Mouse (Mus musculus): ENCODE data around the gene Mtcl1. TPM values are rescaled to one million over a fixed set of nuclear protein-coding genes. Genes with fewer than 3 reads are reported as not detected.
A peak's percentile ranks its signal among the peaks of the same experiment; 100 is the strongest.

The Mtcl1 gene
- polyA plus RNA-seq, 2 experiments = 0.08 TPM; not detected in 1

DNA sequence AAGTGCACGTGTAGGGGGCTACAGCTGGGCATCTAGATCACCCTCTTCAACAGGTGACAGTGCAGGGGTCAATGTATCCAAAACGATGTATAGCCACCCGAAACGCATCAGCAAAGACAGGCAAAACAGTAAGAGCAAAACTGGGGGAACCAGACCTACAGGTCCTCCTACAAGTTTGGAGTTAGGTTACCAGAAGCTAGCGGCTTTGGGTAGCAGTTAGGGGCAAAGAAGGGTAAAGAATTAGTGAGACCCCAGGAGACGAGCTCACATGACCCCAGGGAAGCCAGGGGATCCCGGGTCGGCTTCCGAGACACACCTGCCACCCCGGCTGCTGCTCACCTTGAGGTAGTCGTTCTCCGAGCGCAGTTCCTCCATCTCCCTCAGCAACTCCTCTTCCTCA, 1.6 kb downstream of the Mtcl1 start:
- no peak overlapping the region for H3K27ac ChIP-seq
- no peak for DNase-seq (ENCODE audit: low read depth in 3 of 3, low spot score in 3 of 3)
- ATAC-seq (ENCODE audit: insufficient read depth) = no peak
- H3K4me3 ChIP-seq (ENCODE audit: insufficient read depth in 1 of 2, low read depth in 2 of 2, low read length in 2 of 2) = peak overlapping the region in 1 of 2 experiments; percentile 52; a peak in 2 of 4 replicates
- peak overlapping the region; percentile 66 for H3K4me2 ChIP-seq (ENCODE audit: low read depth)
- 6% methylated on average over 13 of the region's 13 CpGs for WGBS (ENCODE audit: insufficient replicate concordance)
- H3K9me3 ChIP-seq (ENCODE audit: control insufficient read depth, low read length) = no peaks in the 10 kb centered on the region
- H3K9ac ChIP-seq (replicated peaks) = no peak overlapping the region
- H3K4me1 ChIP-seq (replicated peaks; ENCODE audit: control insufficient read depth in 2 of 2, insufficient read depth in 2 of 2, low read length in 1 of 2) = no peaks in the 10 kb centered on the region
- H3K27me3 ChIP-seq (ENCODE audit: control insufficient read depth, insufficient read depth, low read length) = peaks cover 62% of the 10 kb centered on the region
- H3K36me3 ChIP-seq (replicated peaks; ENCODE audit: control insufficient read depth, insufficient read depth, low read depth) = no peaks in the 10 kb centered on the region
- TF ChIP-seq EP300 (IDR thresholded peaks at IDR 0.05; ENCODE audit: low read depth) (no peak), CTCF (IDR thresholded peaks at IDR 0.05; ENCODE audit: low read depth) (no peak)

DNA sequence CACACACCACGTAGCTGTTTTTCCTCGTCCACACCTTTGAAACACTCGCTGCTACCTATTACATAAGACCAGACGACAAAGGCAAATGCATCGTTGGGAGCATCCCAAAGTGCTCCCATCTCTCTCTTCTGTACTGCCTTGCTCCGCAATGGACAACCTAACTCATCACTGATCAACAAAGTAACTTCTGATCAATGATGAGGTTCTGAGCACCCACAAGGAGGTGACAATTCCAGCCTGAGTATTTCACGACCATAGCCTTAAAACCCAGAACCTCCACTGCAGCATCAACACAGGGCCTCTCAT, 2.6 kb downstream of the Mtcl1 start:
- Histone ChIP-seq H3K9ac (replicated peaks) (no peak overlapping the region), H3K4me2 (ENCODE audit: low read depth) (no peak overlapping the region)
- WGBS (ENCODE audit: insufficient replicate concordance) = 44% methylated on average over 7 of the region's 7 CpGs

DNA sequence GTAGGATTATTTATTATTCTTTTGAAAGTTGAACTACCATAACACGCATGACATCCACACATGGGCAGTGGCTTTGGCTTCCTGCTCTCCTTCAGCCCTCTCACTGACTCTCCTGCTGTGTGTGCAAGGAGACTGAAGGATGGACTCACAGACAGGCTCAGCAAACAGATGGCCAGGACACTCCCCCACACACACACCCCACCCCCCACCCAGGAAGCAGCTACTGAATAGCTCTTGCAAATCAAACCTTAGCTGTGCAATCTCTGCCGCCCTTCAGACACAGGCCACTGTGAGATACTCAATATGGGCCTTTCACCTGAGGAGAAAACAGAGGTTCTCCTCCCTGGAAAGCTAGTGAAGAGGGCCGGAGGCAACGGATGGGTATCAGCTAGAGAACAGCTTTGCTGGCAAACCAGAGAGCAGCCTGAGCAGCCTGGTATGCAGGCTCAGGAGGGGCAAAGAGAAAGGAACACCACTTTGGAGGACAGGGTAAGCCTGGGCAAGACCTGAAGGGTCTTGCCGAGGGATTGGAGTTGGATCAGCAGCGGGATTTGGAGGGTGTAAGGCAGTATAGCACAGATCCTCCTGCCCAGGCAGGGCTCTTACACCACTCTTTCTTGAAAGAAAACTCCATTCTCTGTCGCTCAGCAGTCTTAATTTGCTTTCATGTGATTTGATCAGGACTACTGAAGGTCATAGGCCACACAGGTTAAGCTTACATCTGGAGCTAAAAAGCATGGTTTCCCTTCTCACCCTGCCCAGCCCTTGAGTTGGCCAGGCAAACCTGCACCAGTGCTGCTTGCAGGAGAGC, 3.1 kb downstream of the Mtcl1 start:
- Histone ChIP-seq H3K4me1 (replicated peaks; ENCODE audit: control insufficient read depth in 2 of 2, insufficient read depth in 2 of 2, low read length in 1 of 2) (no peaks in the 10 kb centered on the region), H3K4me2 (ENCODE audit: low read depth) (no peak overlapping the region), H3K36me3 (replicated peaks; ENCODE audit: control insufficient read depth, insufficient read depth, low read depth) (no peaks in the 10 kb centered on the region), H3K9ac (replicated peaks) (no peak overlapping the region), H3K27ac (no peak overlapping the region), H3K4me3 (ENCODE audit: insufficient read depth in 1 of 2, low read depth in 2 of 2, low read length in 2 of 2) (no peak overlapping the region), H3K27me3 (ENCODE audit: control insufficient read depth, insufficient read depth, low read length) (peaks cover 53% of the 10 kb centered on the region), H3K9me3 (ENCODE audit: control insufficient read depth, low read length) (no peaks in the 10 kb centered on the region)
- no peak for TF ChIP-seq CTCF (IDR thresholded peaks at IDR 0.05; ENCODE audit: low read depth)
- TF ChIP-seq EP300 (IDR thresholded peaks at IDR 0.05; ENCODE audit: low read depth) = no peak
- no peak for DNase-seq (ENCODE audit: low read depth in 3 of 3, low spot score in 3 of 3)
- ATAC-seq (ENCODE audit: insufficient read depth) = no peak
- 47% methylated on average over 7 of the region's 7 CpGs for WGBS (ENCODE audit: insufficient replicate concordance)

More for the DNA sequence above, 2.6 kb downstream of the Mtcl1 start:
- Histone ChIP-seq H3K4me3 (ENCODE audit: insufficient read depth in 1 of 2, low read depth in 2 of 2, low read length in 2 of 2) (no peak overlapping the region), H3K27me3 (ENCODE audit: control insufficient read depth, insufficient read depth, low read length) (peaks cover 57% of the 10 kb centered on the region), H3K36me3 (replicated peaks; ENCODE audit: control insufficient read depth, insufficient read depth, low read depth) (no peaks in the 10 kb centered on the region), H3K9me3 (ENCODE audit: control insufficient read depth, low read length) (no peaks in the 10 kb centered on the region), H3K27ac (no peak overlapping the region), H3K4me1 (replicated peaks; ENCODE audit: control insufficient read depth in 2 of 2, insufficient read depth in 2 of 2, low read length in 1 of 2) (no peaks in the 10 kb centered on the region)
- TF ChIP-seq CTCF (IDR thresholded peaks at IDR 0.05; ENCODE audit: low read depth) (no peak), EP300 (IDR thresholded peaks at IDR 0.05; ENCODE audit: low read depth) (no peak)
- no peak for DNase-seq (ENCODE audit: low read depth in 3 of 3, low spot score in 3 of 3)
- ATAC-seq (ENCODE audit: insufficient read depth) = no peak

DNA sequence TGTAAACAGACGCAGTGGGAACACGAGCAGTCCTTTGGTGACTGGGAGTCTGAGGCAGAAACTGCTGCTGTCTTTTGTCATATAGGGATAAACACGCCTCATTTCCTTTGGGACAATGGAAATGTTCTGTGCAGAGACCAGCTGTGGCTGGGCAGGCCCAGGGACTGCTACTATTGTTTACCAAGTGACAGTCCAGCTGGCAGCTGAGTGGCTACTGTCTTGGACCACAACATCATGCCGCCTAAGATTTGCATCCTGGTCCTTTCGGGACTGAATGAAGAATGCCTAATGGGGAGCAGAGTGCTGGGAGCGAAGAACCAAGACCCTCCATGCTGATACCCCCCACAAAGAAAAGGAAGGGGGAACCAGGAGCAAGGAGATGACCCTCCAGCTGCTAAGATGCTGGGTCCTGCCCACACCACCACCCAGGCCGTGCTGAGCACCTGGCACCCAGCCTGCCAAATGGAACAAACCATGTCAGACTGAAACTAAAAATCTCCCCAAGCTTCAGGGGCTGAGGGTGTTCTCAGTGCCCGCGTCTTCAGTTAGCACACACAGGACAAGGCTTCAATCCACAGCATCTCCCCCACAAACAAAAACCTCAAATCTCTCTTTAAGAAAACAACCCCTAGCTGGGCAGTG, 5.4 kb downstream of the Mtcl1 start:
- no peaks in the 10 kb centered on the region for H3K4me1 ChIP-seq (replicated peaks; ENCODE audit: control insufficient read depth in 2 of 2, insufficient read depth in 2 of 2, low read length in 1 of 2)
- H3K27me3 ChIP-seq (ENCODE audit: control insufficient read depth, insufficient read depth, low read length) = peaks cover 31% of the 10 kb centered on the region
- H3K9ac ChIP-seq (replicated peaks) = no peak overlapping the region
- DNase-seq (ENCODE audit: low read depth in 3 of 3, low spot score in 3 of 3) = no peak
- ATAC-seq (ENCODE audit: insufficient read depth) = no peak
- WGBS (ENCODE audit: insufficient replicate concordance) = 53% methylated on average over 9 of the region's 9 CpGs
- no peak overlapping the region for H3K4me3 ChIP-seq (ENCODE audit: insufficient read depth in 1 of 2, low read depth in 2 of 2, low read length in 2 of 2)
- no peak overlapping the region for H3K27ac ChIP-seq
- TF ChIP-seq CTCF (IDR thresholded peaks at IDR 0.05; ENCODE audit: low read depth) (no peak), EP300 (IDR thresholded peaks at IDR 0.05; ENCODE audit: low read depth) (no peak)
- no peaks in the 10 kb centered on the region for H3K9me3 ChIP-seq (ENCODE audit: control insufficient read depth, low read length)
- H3K4me2 ChIP-seq (ENCODE audit: low read depth) = no peak overlapping the region
- H3K36me3 ChIP-seq (replicated peaks; ENCODE audit: control insufficient read depth, insufficient read depth, low read depth) = no peaks in the 10 kb centered on the region

DNA sequence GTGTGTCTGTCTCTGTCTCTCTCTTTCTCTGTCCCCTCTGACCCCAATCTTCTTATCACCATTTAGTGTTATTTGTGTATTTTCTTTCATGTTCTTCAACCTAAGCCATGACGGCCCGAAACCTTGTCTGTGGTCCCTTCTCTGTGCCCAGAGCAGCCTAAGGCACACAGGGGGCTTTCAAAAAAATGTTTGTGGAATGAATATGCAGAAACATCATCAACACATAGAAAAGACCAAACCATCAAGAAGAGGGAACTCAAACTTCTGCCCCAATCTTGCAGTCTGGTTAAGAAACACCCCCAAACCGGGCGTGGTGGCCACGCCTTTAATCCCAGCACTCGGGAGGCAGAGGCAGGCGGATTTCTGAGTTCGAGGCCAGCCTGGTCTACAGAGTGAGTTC, 9.7 kb downstream of the Mtcl1 start:
- Histone ChIP-seq H3K9ac (replicated peaks) (no peak overlapping the region), H3K27ac (no peak overlapping the region), H3K9me3 (ENCODE audit: control insufficient read depth, low read length) (no peaks in the 10 kb centered on the region), H3K4me1 (replicated peaks; ENCODE audit: control insufficient read depth in 2 of 2, insufficient read depth in 2 of 2, low read length in 1 of 2) (no peaks in the 10 kb centered on the region), H3K4me3 (ENCODE audit: insufficient read depth in 1 of 2, low read depth in 2 of 2, low read length in 2 of 2) (no peak overlapping the region), H3K27me3 (ENCODE audit: control insufficient read depth, insufficient read depth, low read length) (no peaks in the 10 kb centered on the region), H3K4me2 (ENCODE audit: low read depth) (no peak overlapping the region), H3K36me3 (replicated peaks; ENCODE audit: control insufficient read depth, insufficient read depth, low read depth) (no peaks in the 10 kb centered on the region)
- TF ChIP-seq CTCF (IDR thresholded peaks at IDR 0.05; ENCODE audit: low read depth) (no peak), EP300 (IDR thresholded peaks at IDR 0.05; ENCODE audit: low read depth) (no peak)
- 47% methylated on average over 7 of the region's 8 CpGs for WGBS (ENCODE audit: insufficient replicate concordance)
- no peak for ATAC-seq (ENCODE audit: insufficient read depth)
- DNase-seq (ENCODE audit: low read depth in 3 of 3, low spot score in 3 of 3) = no peak

Data from liver, embryonic 14.5 days (tissue).